Mouse (Mus musculus): ENCODE data around the gene Gfpt1. TPM values are rescaled to one million over a fixed set of nuclear protein-coding genes. Genes with fewer than 3 reads are reported as not detected.
"Not testable (repeated sequence)": the region's sequence is repeated elsewhere in the genome, so short reads cannot be mapped to it uniquely, and the experiment has no call there.

Gfpt1 gene
- polyA plus RNA-seq, 1 experiment from 2014 or later = 16.9 TPM

DNA sequence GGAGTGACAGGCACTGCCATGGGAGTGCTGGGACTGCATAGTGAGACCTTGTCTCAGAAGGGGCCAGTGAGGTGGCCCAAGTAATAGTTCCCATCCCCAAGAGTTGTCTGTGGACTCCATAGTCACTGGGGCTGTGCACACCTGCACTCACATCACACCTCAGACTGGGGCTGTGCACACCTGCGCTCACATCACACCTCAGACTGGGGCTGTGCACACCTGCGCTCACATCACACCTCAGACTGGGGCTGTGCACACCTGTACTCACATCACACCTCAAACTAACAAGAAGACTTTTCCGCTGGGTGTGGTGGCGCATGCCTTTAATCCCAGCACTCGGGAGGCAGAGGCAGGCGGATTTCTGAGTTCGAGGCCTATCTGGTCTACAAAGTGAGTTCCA, 6.1 kb downstream of the Gfpt1 start:
- not testable (repeated sequence) for H3K9me3 ChIP-seq (ENCODE audit: control insufficient read depth, low read length); H3K27ac ChIP-seq (ENCODE audit: low read depth, low read length); H3K4me2 ChIP-seq (replicated peaks; ENCODE audit: low read depth, low read length); H3K4me3 ChIP-seq (ENCODE audit: low read depth, low read length); H3K9ac ChIP-seq (ENCODE audit: low read depth, low read length); H3K4me1 ChIP-seq (replicated peaks; ENCODE audit: control insufficient read depth, insufficient read depth, low read length); DNase-seq (ENCODE audit: low spot score); H3K27me3 ChIP-seq (ENCODE audit: control insufficient read depth, insufficient read depth, low read length); ATAC-seq (ENCODE audit: low FRiP score); H3K36me3 ChIP-seq (ENCODE audit: control insufficient read depth, insufficient read depth, low read length)
- WGBS = 98% methylated on average over 7 of the region's 7 CpGs

DNA sequence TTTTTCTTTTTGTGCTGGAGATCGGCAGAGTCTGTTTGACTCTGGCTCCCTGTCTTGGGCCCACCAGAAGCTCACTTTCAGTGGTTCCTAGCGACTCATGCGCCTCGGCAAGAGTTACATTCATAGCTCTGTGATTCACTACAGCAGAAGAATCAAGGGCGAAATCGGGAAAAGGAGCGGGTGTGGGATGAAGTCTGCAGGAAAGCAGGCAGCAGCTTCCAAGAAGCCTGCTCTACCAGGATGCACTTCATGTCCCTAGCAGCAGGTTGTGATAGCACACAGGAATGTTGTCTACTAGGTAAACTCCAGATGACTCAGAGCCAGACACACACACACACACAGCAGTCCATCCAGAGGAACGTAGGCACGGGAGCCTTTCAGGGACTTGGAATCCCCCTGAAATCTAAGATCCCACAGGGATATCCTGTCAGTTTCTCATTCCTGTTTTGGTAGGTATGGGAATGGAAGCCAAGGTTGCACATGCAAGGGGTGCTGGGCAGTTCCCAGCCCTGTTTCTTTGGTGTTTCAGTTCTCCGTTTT, 9.3 kb downstream of the Gfpt1 start:
- ATAC-seq (ENCODE audit: low FRiP score) = no peak
- Histone ChIP-seq H3K36me3 (ENCODE audit: control insufficient read depth, insufficient read depth, low read length) (no peaks in the 10 kb centered on the region; the same call in 1 of the 2 replicates), H3K9me3 (ENCODE audit: control insufficient read depth, low read length) (no peaks in the 10 kb centered on the region), H3K4me1 (replicated peaks; ENCODE audit: control insufficient read depth, insufficient read depth, low read length) (no peaks in the 10 kb centered on the region), H3K4me2 (replicated peaks; ENCODE audit: low read depth, low read length) (no peak overlapping the region), H3K27me3 (ENCODE audit: control insufficient read depth, insufficient read depth, low read length) (no peaks in the 10 kb centered on the region), H3K4me3 (ENCODE audit: low read depth, low read length) (no peak overlapping the region), H3K9ac (ENCODE audit: low read depth, low read length) (no peak overlapping the region), H3K27ac (ENCODE audit: low read depth, low read length) (no peak overlapping the region)
- DNase-seq (ENCODE audit: low spot score) = no peak
- WGBS = 96% methylated on average over 10 of the region's 10 CpGs

DNA sequence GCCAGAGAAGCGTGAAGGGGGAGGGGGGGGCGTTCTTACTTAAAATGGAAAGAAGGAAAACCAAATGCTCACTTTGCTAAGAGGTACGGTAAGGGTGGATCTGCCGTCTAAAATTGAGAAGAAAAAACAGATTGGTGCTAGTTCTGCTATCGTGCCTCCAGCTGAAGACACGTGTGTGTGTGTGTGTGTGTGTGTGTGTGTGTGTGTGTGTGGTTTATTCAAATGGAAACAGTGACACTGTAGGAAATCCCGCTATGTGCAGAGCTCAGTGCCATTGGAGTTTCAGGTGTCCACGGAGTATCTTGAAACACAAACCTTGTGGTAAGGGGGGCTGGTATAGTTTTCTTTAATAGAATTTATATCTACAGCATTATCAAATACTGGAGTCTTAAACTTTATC, 11.5 kb downstream of the Gfpt1 start:
- ATAC-seq (ENCODE audit: low FRiP score) = no peak
- H3K27ac ChIP-seq (ENCODE audit: low read depth, low read length) = no peak overlapping the region
- DNase-seq (ENCODE audit: low spot score) = no peak
- 90% methylated on average over 8 of the region's 8 CpGs for WGBS
- H3K36me3 ChIP-seq (ENCODE audit: control insufficient read depth, insufficient read depth, low read length) = no peaks in the 10 kb centered on the region; the same call in 1 of the 2 replicates
- no peaks in the 10 kb centered on the region for H3K9me3 ChIP-seq (ENCODE audit: control insufficient read depth, low read length)
- H3K9ac ChIP-seq (ENCODE audit: low read depth, low read length) = no peak overlapping the region
- no peaks in the 10 kb centered on the region for H3K4me1 ChIP-seq (replicated peaks; ENCODE audit: control insufficient read depth, insufficient read depth, low read length)
- no peak overlapping the region for H3K4me2 ChIP-seq (replicated peaks; ENCODE audit: low read depth, low read length)
- no peaks in the 10 kb centered on the region for H3K27me3 ChIP-seq (ENCODE audit: control insufficient read depth, insufficient read depth, low read length)
- no peak overlapping the region for H3K4me3 ChIP-seq (ENCODE audit: low read depth, low read length)

GRCm38 (mm10) chr6:87059754-87060153, 17.1 kb downstream of the Gfpt1 start:
- H3K4me3 ChIP-seq (ENCODE audit: low read depth, low read length) = no peak overlapping the region
- 91% methylated on average over 1 of the region's 1 CpGs for WGBS
- ATAC-seq (ENCODE audit: low FRiP score) (no peak), DNase-seq (ENCODE audit: low spot score) (no peak)
- no peaks in the 10 kb centered on the region for H3K4me1 ChIP-seq (replicated peaks; ENCODE audit: control insufficient read depth, insufficient read depth, low read length)
- no peak overlapping the region for H3K9ac ChIP-seq (ENCODE audit: low read depth, low read length)
- no peak overlapping the region for H3K4me2 ChIP-seq (replicated peaks; ENCODE audit: low read depth, low read length)
- no peak overlapping the region for H3K27ac ChIP-seq (ENCODE audit: low read depth, low read length)
- no peaks in the 10 kb centered on the region for H3K27me3 ChIP-seq (ENCODE audit: control insufficient read depth, insufficient read depth, low read length)
- H3K9me3 ChIP-seq (ENCODE audit: control insufficient read depth, low read length) = no peaks in the 10 kb centered on the region
- H3K36me3 ChIP-seq (ENCODE audit: control insufficient read depth, insufficient read depth, low read length) = peaks cover 3% of the 10 kb centered on the region

- H3K4me1 ChIP-seq (replicated peaks; ENCODE audit: control insufficient read depth, insufficient read depth, low read length) = no peaks in the 10 kb centered on the region
- no peaks in the 10 kb centered on the region for H3K27me3 ChIP-seq (ENCODE audit: control insufficient read depth, insufficient read depth, low read length)
- DNase-seq (ENCODE audit: low spot score) (no peak), ATAC-seq (ENCODE audit: low FRiP score) (no peak)
- WGBS = 91% methylated on average over 4 of the region's 4 CpGs
- H3K4me2 ChIP-seq (replicated peaks; ENCODE audit: low read depth, low read length) = no peak overlapping the region
- H3K9ac ChIP-seq (ENCODE audit: low read depth, low read length) = no peak overlapping the region
- H3K4me3 ChIP-seq (ENCODE audit: low read depth, low read length) = no peak overlapping the region
- H3K36me3 ChIP-seq (ENCODE audit: control insufficient read depth, insufficient read depth, low read length) = peaks cover 3% of the 10 kb centered on the region
- H3K9me3 ChIP-seq (ENCODE audit: control insufficient read depth, low read length) = no peaks in the 10 kb centered on the region
- H3K27ac ChIP-seq (ENCODE audit: low read depth, low read length) = no peak overlapping the region
Measured at GRCm38 (mm10) chr6:87063586-87063985, 20.9 kb downstream of the Gfpt1 start.

- Histone ChIP-seq H3K4me1 (replicated peaks; ENCODE audit: control insufficient read depth, insufficient read depth, low read length) (no peaks in the 10 kb centered on the region), H3K36me3 (ENCODE audit: control insufficient read depth, insufficient read depth, low read length) (no peaks in the 10 kb centered on the region; the same call in 1 of the 2 replicates), H3K4me3 (ENCODE audit: low read depth, low read length) (no peak overlapping the region), H3K27me3 (ENCODE audit: control insufficient read depth, insufficient read depth, low read length) (no peaks in the 10 kb centered on the region), H3K27ac (ENCODE audit: low read depth, low read length) (no peak overlapping the region), H3K4me2 (replicated peaks; ENCODE audit: low read depth, low read length) (no peak overlapping the region), H3K9me3 (ENCODE audit: control insufficient read depth, low read length) (no peaks in the 10 kb centered on the region), H3K9ac (ENCODE audit: low read depth, low read length) (no peak overlapping the region)
- WGBS = 92% methylated on average over 2 of the region's 2 CpGs
- ATAC-seq (ENCODE audit: low FRiP score) (no peak), DNase-seq (ENCODE audit: low spot score) (no peak)
Measured at GRCm38 (mm10) chr6:87068209-87068608, 25.6 kb downstream of the Gfpt1 start.

- Histone ChIP-seq H3K9ac (ENCODE audit: low read depth, low read length) (no peak overlapping the region), H3K27ac (ENCODE audit: low read depth, low read length) (no peak overlapping the region), H3K27me3 (ENCODE audit: control insufficient read depth, insufficient read depth, low read length) (no peaks in the 10 kb centered on the region), H3K4me1 (replicated peaks; ENCODE audit: control insufficient read depth, insufficient read depth, low read length) (no peaks in the 10 kb centered on the region), H3K4me3 (ENCODE audit: low read depth, low read length) (no peak overlapping the region), H3K9me3 (ENCODE audit: control insufficient read depth, low read length) (no peaks in the 10 kb centered on the region), H3K4me2 (replicated peaks; ENCODE audit: low read depth, low read length) (no peak overlapping the region), H3K36me3 (ENCODE audit: control insufficient read depth, insufficient read depth, low read length) (no peaks in the 10 kb centered on the region)
- DNase-seq (ENCODE audit: low spot score) (no peak), ATAC-seq (ENCODE audit: low FRiP score) (no peak)
- 87% methylated on average over 7 of the region's 7 CpGs for WGBS
Measured at GRCm38 (mm10) chr6:87069195-87069900, 26.7 kb downstream of the Gfpt1 start.

GRCm38 (mm10) chr6:87070641-87071040, 28.0 kb downstream of the Gfpt1 start:
- no peaks in the 10 kb centered on the region for H3K9me3 ChIP-seq (ENCODE audit: control insufficient read depth, low read length)
- no peaks in the 10 kb centered on the region for H3K27me3 ChIP-seq (ENCODE audit: control insufficient read depth, insufficient read depth, low read length)
- H3K4me2 ChIP-seq (replicated peaks; ENCODE audit: low read depth, low read length) = no peak overlapping the region
- H3K4me3 ChIP-seq (ENCODE audit: low read depth, low read length) = no peak overlapping the region
- no peak for DNase-seq (ENCODE audit: low spot score)
- H3K27ac ChIP-seq (ENCODE audit: low read depth, low read length) = no peak overlapping the region
- no peaks in the 10 kb centered on the region for H3K4me1 ChIP-seq (replicated peaks; ENCODE audit: control insufficient read depth, insufficient read depth, low read length)
- H3K9ac ChIP-seq (ENCODE audit: low read depth, low read length) = no peak overlapping the region
- 92% methylated on average over 4 of the region's 4 CpGs for WGBS
- ATAC-seq (ENCODE audit: low FRiP score) = no peak
- H3K36me3 ChIP-seq (ENCODE audit: control insufficient read depth, insufficient read depth, low read length) = no peaks in the 10 kb centered on the region

DNA sequence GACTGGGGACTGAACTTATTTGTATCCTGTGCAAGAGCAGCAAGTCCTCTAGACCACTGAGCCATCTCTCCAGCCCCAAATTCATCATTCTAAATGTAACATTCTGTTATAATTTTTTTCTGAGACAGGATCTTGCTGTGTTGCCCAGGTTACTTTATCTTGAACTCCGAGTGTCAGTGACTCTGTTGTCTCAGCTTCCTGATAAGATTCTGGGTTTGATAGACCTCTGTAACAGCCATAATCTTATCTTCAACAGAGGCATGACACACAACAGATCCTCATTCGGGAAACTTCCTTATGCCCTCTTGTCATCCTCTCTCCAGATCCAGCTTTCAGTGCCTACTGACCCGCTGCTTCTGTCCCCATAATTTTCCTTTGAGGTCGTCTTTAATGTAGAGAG, 30.1 kb downstream of the Gfpt1 start:
- H3K4me3 ChIP-seq (ENCODE audit: low read depth, low read length) = no peak overlapping the region
- H3K4me1 ChIP-seq (replicated peaks; ENCODE audit: control insufficient read depth, insufficient read depth, low read length) = no peaks in the 10 kb centered on the region
- H3K36me3 ChIP-seq (ENCODE audit: control insufficient read depth, insufficient read depth, low read length) = no peaks in the 10 kb centered on the region
- H3K9ac ChIP-seq (ENCODE audit: low read depth, low read length) = no peak overlapping the region
- no peak for ATAC-seq (ENCODE audit: low FRiP score)
- no peaks in the 10 kb centered on the region for H3K27me3 ChIP-seq (ENCODE audit: control insufficient read depth, insufficient read depth, low read length)
- no peak for DNase-seq (ENCODE audit: low spot score)
- H3K27ac ChIP-seq (ENCODE audit: low read depth, low read length) = no peak overlapping the region
- H3K4me2 ChIP-seq (replicated peaks; ENCODE audit: low read depth, low read length) = no peak overlapping the region
- 89% methylated on average over 4 of the region's 4 CpGs for WGBS
- no peaks in the 10 kb centered on the region for H3K9me3 ChIP-seq (ENCODE audit: control insufficient read depth, low read length)

All from hindbrain, embryonic 11.5 days (tissue).